Mouse (Mus musculus) layer of hippocampus, postnatal 36 days (tissue): ENCODE measurements around the gene Ppip5k2. TPM values are rescaled to one million over a fixed set of nuclear protein-coding genes. Genes with fewer than 3 reads are reported as not detected.
A peak's percentile ranks its signal among the peaks of the same experiment; 100 is the strongest.

Source experiments
- DNase-seq, 2 experiments: peaks; one replicate each; pipeline ENCODE4 v3.0.0; 2022
- total RNA-seq, 2 experiments: library from RNA; stranded (reverse); gene quantifications; 2 replicates each; pipeline ENCODE4 v1.2.3; 2021

The Ppip5k2 gene
- total RNA-seq, 2 experiments from 2014 or later: 18.7 to 19.9 TPM

GRCm38 (mm10) chr1:97754392-97754791 is 15.8 kb downstream of the Ppip5k2 start:
- DNase-seq: no peak

GRCm38 (mm10) chr1:97753216-97753615 is 17.0 kb downstream of the Ppip5k2 start:
- no peak for DNase-seq

- DNase-seq: no peak
Observed at GRCm38 (mm10) chr1:97748163-97748562, 22.0 kb downstream of the Ppip5k2 start.

- no peak for DNase-seq
Observed at GRCm38 (mm10) chr1:97746261-97746660, 23.9 kb downstream of the Ppip5k2 start.

- DNase-seq: no peak
Observed at GRCm38 (mm10) chr1:97745712-97746111, 24.5 kb downstream of the Ppip5k2 start.

- DNase-seq: no peak
Observed at GRCm38 (mm10) chr1:97743063-97743462, 27.1 kb downstream of the Ppip5k2 start.

GRCm38 (mm10) chr1:97729339-97729738 is 40.9 kb downstream of the Ppip5k2 start:
- no peak for DNase-seq

GRCm38 (mm10) chr1:97726730-97727129 is 43.5 kb downstream of the Ppip5k2 start:
- no peak for DNase-seq

- no peak for DNase-seq
Observed at GRCm38 (mm10) chr1:97718440-97718839, 51.8 kb downstream of the Ppip5k2 start.

- no peak for DNase-seq
Observed at GRCm38 (mm10) chr1:97714334-97714868, 55.8 kb downstream of the Ppip5k2 start.

GRCm38 (mm10) chr1:97710520-97710919 is 59.7 kb downstream of the Ppip5k2 start:
- DNase-seq: no peak

GRCm38 (mm10) chr1:97705389-97705788 is 64.8 kb downstream of the Ppip5k2 start:
- no peak for DNase-seq

- DNase-seq: no peak
Observed at GRCm38 (mm10) chr1:97704646-97705045, 65.6 kb downstream of the Ppip5k2 start.

GRCm38 (mm10) chr1:97698956-97699570 is 71.1 kb downstream of the Ppip5k2 start:
- no peak for DNase-seq

- no peak for DNase-seq
Observed at GRCm38 (mm10) chr1:97697273-97697672, 72.9 kb downstream of the Ppip5k2 start.

GRCm38 (mm10) chr1:97693825-97694224 is 76.4 kb downstream of the Ppip5k2 start:
- DNase-seq: no peak

GRCm38 (mm10) chr1:97688756-97689155 is 81.5 kb downstream of the Ppip5k2 start:
- peak in 1 of 2 experiments; percentile 14 for DNase-seq

GRCm38 (mm10) chr1:97676526-97677177 is 93.6 kb downstream of the Ppip5k2 start:
- no peak for DNase-seq

GRCm38 (mm10) chr1:97676115-97676514 is 94.1 kb downstream of the Ppip5k2 start:
- no peak for DNase-seq

GRCm38 (mm10) chr1:97672849-97673248 is 97.4 kb downstream of the Ppip5k2 start:
- no peak for DNase-seq

- no peak for DNase-seq
Observed at GRCm38 (mm10) chr1:97667288-97667687, 102.9 kb downstream of the Ppip5k2 start.

GRCm38 (mm10) chr1:97662324-97662723 is 107.9 kb downstream of the Ppip5k2 start:
- DNase-seq: no peak

GRCm38 (mm10) chr1:97661406-97662241 is 108.6 kb downstream of the Ppip5k2 start, which contains the start of gene D1Ertd622e:
TSS of gene D1Ertd622e (minus strand) at chr1:97662074.
- peak; percentile 85 to 87 for DNase-seq
